Mouse (Mus musculus) neural tube, embryonic 11.5 days (tissue): ENCODE data around the gene Spp2. TPM values are rescaled to one million over a fixed set of nuclear protein-coding genes. Genes with fewer than 3 reads are reported as not detected.
"Not testable (repeated sequence)": the region's sequence is repeated elsewhere in the genome, so short reads cannot be mapped to it uniquely, and the experiment has no call there.

ENCODE experiments used
- ATAC-seq: fragments of 200-750 bp; cut with Nextera tagmentation; 2 replicates; pipeline ENCODE4 v1.8.0; 2017; ENCODE audit warnings: moderate number of reproducible peaks, mild to moderate bottlenecking, moderate TSS enrichment, moderate library complexity; ENCODE audit not compliant: insufficient read depth, low FRiP score, low TSS enrichment
- DNase-seq: peaks from one replicate; pipeline ENCODE4 v3.0.0-alpha.2; 2015; ENCODE audit warnings: low spot score
- H3K27ac ChIP-seq: fragments of 300-500 bp; sonication (generic); 2 replicates; pipeline ENCODE4 v1.5.1; 2014; ENCODE audit warnings: low read depth, mild to moderate bottlenecking, low read length
- H3K27me3 ChIP-seq: fragments of 300-500 bp; sonication (generic); 2 replicates; pipeline ENCODE4 v1.6.1; 2014; ENCODE audit warnings: mild to moderate bottlenecking, low read length, mixed read lengths; ENCODE audit not compliant: control insufficient read depth, insufficient read depth
- H3K36me3 ChIP-seq: fragments of 300-500 bp; sonication (generic); 2 replicates; pipeline ENCODE4 v1.6.1; 2014; ENCODE audit warnings: mild to moderate bottlenecking, low read length, moderate library complexity, mixed read lengths; ENCODE audit not compliant: control insufficient read depth, insufficient read depth
- H3K4me1 ChIP-seq: fragments of 300-500 bp; sonication (generic); 2 replicates; pipeline ENCODE4 v1.6.1; 2014; ENCODE audit warnings: low read length, mixed read lengths; ENCODE audit not compliant: control insufficient read depth, insufficient read depth
- H3K4me2 ChIP-seq: fragments of 300-500 bp; sonication (generic); 2 replicates; pipeline ENCODE4 v1.6.1; 2014; ENCODE audit warnings: low read depth, mild to moderate bottlenecking, moderate library complexity
- H3K4me3 ChIP-seq: fragments of 300-500 bp; sonication (generic); 2 replicates; pipeline ENCODE4 v1.5.1; 2014; ENCODE audit warnings: low read depth, low read length
- H3K9ac ChIP-seq: fragments of 300-500 bp; sonication (generic); 2 replicates; pipeline ENCODE4 v1.6.1; 2014; ENCODE audit warnings: mild to moderate bottlenecking, low read length
- H3K9me3 ChIP-seq: fragments of 300-500 bp; sonication (generic); 2 replicates; pipeline ENCODE4 v1.6.1; 2016; ENCODE audit warnings: low read length; ENCODE audit not compliant: control insufficient read depth
- WGBS: fragments of 180-500 bp; shearing (Covaris S2); extraction: QIAGEN DNeasy Blood & Tissue Kit; methylation state at CpG from one replicate; pipeline ENCODE4 v1.1.7; 2014; 5-methylcytosine and 5-hydroxymethylcytosine counted together
- polyA plus RNA-seq: library from polyadenylated mRNA; unstranded; fragments of >200 nt; fragmentation: Nextera tagmentation; extraction: Ambion mirVana; gene quantifications from 2 replicates; pipeline ENCODE4 v1.2.1, GENCODE M21; 2014

Gene Spp2
- polyA plus RNA-seq, 1 experiment from 2014 or later, result not detected

GRCm38 (mm10) chr1:88445400-88445799 lies 38.6 kb downstream of the Spp2 start:
- no peak overlapping the region for H3K9ac ChIP-seq
- no peaks in the 10 kb centered on the region for H3K4me1 ChIP-seq
- no peak overlapping the region for H3K27ac ChIP-seq
- no peak overlapping the region for H3K4me3 ChIP-seq
- H3K27me3 ChIP-seq, result no peaks in the 10 kb centered on the region
- 72% methylated on average over 4 of the region's 4 CpGs for WGBS
- no peaks in the 10 kb centered on the region for H3K36me3 ChIP-seq
- ATAC-seq (no peak), DNase-seq (no peak)
- no peaks in the 10 kb centered on the region for H3K9me3 ChIP-seq
- no peak overlapping the region for H3K4me2 ChIP-seq

- H3K4me3 ChIP-seq, result no peak overlapping the region
- WGBS, result 77% methylated on average over 16 of the region's 16 CpGs
- H3K27ac ChIP-seq, result no peak overlapping the region
- ATAC-seq (no peak), DNase-seq (no peak)
- no peak overlapping the region for H3K4me2 ChIP-seq
- H3K4me1 ChIP-seq, result no peaks in the 10 kb centered on the region
- H3K9ac ChIP-seq, result no peak overlapping the region
- H3K9me3 ChIP-seq, result no peaks in the 10 kb centered on the region
- no peaks in the 10 kb centered on the region for H3K36me3 ChIP-seq
- no peaks in the 10 kb centered on the region for H3K27me3 ChIP-seq
Measured at GRCm38 (mm10) chr1:88446270-88447030, 39.7 kb downstream of the Spp2 start.

GRCm38 (mm10) chr1:88447483-88447882 lies 40.7 kb downstream of the Spp2 start:
- ATAC-seq (no peak), DNase-seq (no peak)
- Histone ChIP-seq H3K9ac (no peak overlapping the region), H3K27me3 (no peaks in the 10 kb centered on the region), H3K4me3 (no peak overlapping the region), H3K36me3 (no peaks in the 10 kb centered on the region), H3K27ac (no peak overlapping the region), H3K4me1 (no peaks in the 10 kb centered on the region), H3K9me3 (no peaks in the 10 kb centered on the region), H3K4me2 (no peak overlapping the region)
- 22% methylated on average over 6 of the region's 6 CpGs for WGBS

GRCm38 (mm10) chr1:88448094-88448493 lies 41.3 kb downstream of the Spp2 start:
- not testable (repeated sequence) for H3K9ac ChIP-seq, H3K4me2 ChIP-seq, H3K4me1 ChIP-seq, ATAC-seq, H3K36me3 ChIP-seq, DNase-seq, H3K9me3 ChIP-seq, H3K27me3 ChIP-seq, H3K4me3 ChIP-seq, H3K27ac ChIP-seq
- 70% methylated on average over 3 of the region's 3 CpGs for WGBS

- Histone ChIP-seq H3K4me3 (no peak overlapping the region), H3K27me3 (no peaks in the 10 kb centered on the region), H3K9me3 (no peaks in the 10 kb centered on the region), H3K4me2 (no peak overlapping the region), H3K4me1 (no peaks in the 10 kb centered on the region), H3K27ac (no peak overlapping the region), H3K36me3 (no peaks in the 10 kb centered on the region), H3K9ac (no peak overlapping the region)
- DNase-seq (no peak), ATAC-seq (no peak)
- 88% methylated on average over 2 of the region's 2 CpGs for WGBS
Measured at GRCm38 (mm10) chr1:88449741-88450140, 43.0 kb downstream of the Spp2 start.

GRCm38 (mm10) chr1:88450668-88451067 lies 43.9 kb downstream of the Spp2 start:
- DNase-seq (no peak), ATAC-seq (no peak)
- H3K4me1 ChIP-seq, result no peaks in the 10 kb centered on the region
- no peak overlapping the region for H3K27ac ChIP-seq
- H3K27me3 ChIP-seq, result no peaks in the 10 kb centered on the region
- H3K4me3 ChIP-seq, result no peak overlapping the region
- 82% methylated on average over 4 of the region's 4 CpGs for WGBS
- no peaks in the 10 kb centered on the region for H3K36me3 ChIP-seq
- no peak overlapping the region for H3K9ac ChIP-seq
- no peak overlapping the region for H3K4me2 ChIP-seq
- H3K9me3 ChIP-seq, result no peaks in the 10 kb centered on the region

GRCm38 (mm10) chr1:88452198-88452597 lies 45.4 kb downstream of the Spp2 start:
- no peak overlapping the region for H3K27ac ChIP-seq
- H3K4me1 ChIP-seq, result no peaks in the 10 kb centered on the region
- H3K9me3 ChIP-seq, result no peaks in the 10 kb centered on the region
- no peak overlapping the region for H3K4me3 ChIP-seq
- no peak overlapping the region for H3K4me2 ChIP-seq
- 88% methylated on average over 6 of the region's 6 CpGs for WGBS
- ATAC-seq (no peak), DNase-seq (no peak)
- no peaks in the 10 kb centered on the region for H3K36me3 ChIP-seq
- no peak overlapping the region for H3K9ac ChIP-seq
- no peaks in the 10 kb centered on the region for H3K27me3 ChIP-seq

- H3K36me3 ChIP-seq, result no peaks in the 10 kb centered on the region
- WGBS, result 64% methylated on average over 3 of the region's 3 CpGs
- ATAC-seq (no peak), DNase-seq (no peak)
- no peak overlapping the region for H3K27ac ChIP-seq
- no peak overlapping the region for H3K9ac ChIP-seq
- no peak overlapping the region for H3K4me3 ChIP-seq
- H3K27me3 ChIP-seq, result no peaks in the 10 kb centered on the region
- no peaks in the 10 kb centered on the region for H3K9me3 ChIP-seq
- no peaks in the 10 kb centered on the region for H3K4me1 ChIP-seq
- H3K4me2 ChIP-seq, result no peak overlapping the region
Measured at GRCm38 (mm10) chr1:88454703-88455102, 47.9 kb downstream of the Spp2 start.

GRCm38 (mm10) chr1:88455761-88456160 lies 49.0 kb downstream of the Spp2 start:
- no peak overlapping the region for H3K9ac ChIP-seq
- H3K27ac ChIP-seq, result no peak overlapping the region
- no peaks in the 10 kb centered on the region for H3K27me3 ChIP-seq
- H3K4me1 ChIP-seq, result no peaks in the 10 kb centered on the region
- WGBS, result 69% methylated on average over 3 of the region's 3 CpGs
- no peak overlapping the region for H3K4me3 ChIP-seq
- no peak overlapping the region for H3K4me2 ChIP-seq
- ATAC-seq (no peak), DNase-seq (no peak)
- H3K9me3 ChIP-seq, result no peaks in the 10 kb centered on the region
- no peaks in the 10 kb centered on the region for H3K36me3 ChIP-seq
